Mouse (Mus musculus) hindbrain, embryonic 14.5 days (tissue): ENCODE data around the gene Pex10. TPM values are rescaled to one million over a fixed set of nuclear protein-coding genes. Genes with fewer than 3 reads are reported as not detected.
A peak's percentile ranks its signal among the peaks of the same experiment; 100 is the strongest.

ENCODE experiments used
- ATAC-seq: fragments of 200-750 bp; cut with Nextera tagmentation; 2 replicates; pipeline ENCODE4 v1.8.0; 2017; ENCODE audit warnings: moderate number of reproducible peaks, mild to moderate bottlenecking, moderate TSS enrichment, moderate library complexity; ENCODE audit not compliant: low FRiP score
- DNase-seq: peaks from one replicate; pipeline ENCODE4 v3.0.0-alpha.2; 2015; ENCODE audit warnings: low spot score
- H3K27ac ChIP-seq: fragments of 300-500 bp; sonication (generic); 2 replicates; pipeline ENCODE4 v1.5.1; 2014; ENCODE audit warnings: mild to moderate bottlenecking, moderate library complexity
- H3K27me3 ChIP-seq: fragments of 300-500 bp; sonication (generic); 2 replicates; pipeline ENCODE4 v1.6.1; 2014; ENCODE audit warnings: mild to moderate bottlenecking, low read length, mixed read lengths; ENCODE audit not compliant: control insufficient read depth, insufficient read depth
- H3K36me3 ChIP-seq: fragments of 300-500 bp; sonication (generic); replicated peaks from 2 replicates; pipeline ENCODE4 v1.6.1; 2014; ENCODE audit not compliant: control insufficient read depth, insufficient read depth
- H3K4me1 ChIP-seq: fragments of 300-500 bp; sonication (generic); replicated peaks from 2 replicates; pipeline ENCODE4 v1.6.1; 2014; ENCODE audit warnings: antibody characterized with exemption, low read length, mixed read lengths; ENCODE audit not compliant: control insufficient read depth, insufficient read depth
- H3K4me2 ChIP-seq: fragments of 300-500 bp; sonication (generic); replicated peaks from 2 replicates; pipeline ENCODE4 v1.6.1; 2014; ENCODE audit warnings: mild to moderate bottlenecking, moderate library complexity
- H3K4me3 ChIP-seq: fragments of 300-500 bp; sonication (generic); replicated peaks from 2 replicates; pipeline ENCODE4 v1.5.1; 2014; ENCODE audit warnings: mild to moderate bottlenecking, low read length
- H3K9ac ChIP-seq: fragments of 300-500 bp; sonication (generic); 2 replicates; pipeline ENCODE4 v1.6.1; 2014
- H3K9me3 ChIP-seq: fragments of 300-500 bp; sonication (generic); 2 replicates; pipeline ENCODE4 v1.6.1; 2016; ENCODE audit warnings: low read length; ENCODE audit not compliant: control insufficient read depth
- WGBS: fragments of 180-500 bp; shearing (Covaris S2); extraction: QIAGEN DNeasy Blood & Tissue Kit; methylation state at CpG from one replicate; pipeline ENCODE4 v1.1.7; 2014; 5-methylcytosine and 5-hydroxymethylcytosine counted together
- polyA plus RNA-seq: library from polyadenylated mRNA; unstranded; fragments of >200 nt; fragmentation: Nextera tagmentation; extraction: Ambion mirVana; gene quantifications from 2 replicates; pipeline ENCODE4 v1.2.1, GENCODE M21; 2014

The Pex10 gene
- polyA plus RNA-seq, 1 experiment from 2014 or later, result 5.4 TPM

GRCm38 (mm10) chr4:155085206-155086107 lies 18.6 kb downstream of the Pex10 start:
- Histone ChIP-seq H3K4me1 (peaks cover 21% of the 10 kb centered on the region), H3K4me3 (peak overlapping the region; percentile 80), H3K27ac (peak overlapping the region; percentile 84), H3K4me2 (peak overlapping the region; percentile 96), H3K36me3 (peaks cover 38% of the 10 kb centered on the region), H3K9me3 (no peaks in the 10 kb centered on the region), H3K9ac (peak overlapping the region; percentile 80), H3K27me3 (no peaks in the 10 kb centered on the region)
- DNase-seq (no peak), ATAC-seq (no peak)
- 7% methylated on average over 35 of the region's 35 CpGs for WGBS

DNA sequence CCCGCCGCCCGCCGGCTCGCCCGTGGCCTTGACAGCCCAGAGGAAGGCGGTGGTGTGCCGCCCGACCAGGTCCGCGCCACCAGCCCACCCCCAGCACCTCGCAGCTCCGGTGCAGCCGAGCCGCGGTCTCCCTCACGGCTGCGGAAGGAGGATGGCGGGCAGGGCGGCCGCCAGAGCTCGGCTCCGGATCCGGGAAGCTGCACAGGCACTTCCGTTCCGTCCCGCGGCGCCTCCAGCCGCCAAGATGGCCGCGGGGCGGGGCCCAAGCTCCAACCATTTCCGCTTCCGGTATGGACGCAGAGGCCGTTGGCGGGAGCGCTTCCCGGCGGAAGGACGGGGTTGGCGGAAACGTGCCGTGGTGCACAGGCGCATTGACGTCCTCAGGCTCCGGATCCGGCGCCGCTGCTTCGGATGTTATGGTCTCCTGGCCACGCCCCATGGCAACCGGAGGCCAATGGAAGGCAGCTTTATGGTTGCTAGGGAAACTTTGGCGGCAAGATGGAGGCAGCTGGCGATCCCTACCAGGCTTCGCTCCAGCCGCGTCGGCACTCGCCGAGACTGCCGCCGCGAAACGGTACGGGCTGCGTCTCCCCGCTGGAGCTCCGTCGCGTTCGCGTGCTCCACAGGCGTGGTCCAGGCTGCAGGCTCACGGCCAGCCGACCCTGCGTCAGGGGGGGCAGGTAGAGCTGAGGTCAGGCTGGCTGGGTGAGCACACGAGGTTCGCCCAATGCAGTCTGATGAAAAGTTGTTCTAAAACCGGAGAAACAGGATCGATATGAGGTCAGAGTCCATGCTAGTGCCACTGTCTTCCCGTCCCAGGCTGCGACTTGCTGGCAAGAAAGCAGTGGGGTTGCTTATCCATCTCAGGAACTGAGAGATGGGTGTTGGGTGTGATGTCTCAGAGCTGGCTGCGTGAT lies 19.6 kb downstream of the Pex10 start, which contains the start of the genes Rer1 and Morn1:
TSS of gene Rer1 (minus strand) at position 275 of the 917 bp plus-strand sequence.
TSS of gene Morn1 (plus strand) at position 470 of the 917 bp plus-strand sequence.
- peak within 1 kb of the TSS; percentile 84 for H3K27ac ChIP-seq
- H3K9ac ChIP-seq, result peak within 1 kb of the TSS; percentile 80
- peaks cover 32% of the 10 kb centered on the region for H3K36me3 ChIP-seq
- peaks cover 21% of the 10 kb centered on the region for H3K4me1 ChIP-seq
- ATAC-seq (peak; percentile 96), DNase-seq (peak; percentile 100)
- no peaks in the 10 kb centered on the region for H3K9me3 ChIP-seq
- peak within 1 kb of the TSS; percentile 98 for H3K4me2 ChIP-seq
- no peaks in the 10 kb centered on the region for H3K27me3 ChIP-seq
- H3K4me3 ChIP-seq, result peak within 1 kb of the TSS; percentile 80
- under 1% methylated on average over 82 of the region's 85 CpGs for WGBS

- ATAC-seq, result no peak
- H3K27me3 ChIP-seq, result no peaks in the 10 kb centered on the region
- H3K27ac ChIP-seq, result no peak overlapping the region
- 91% methylated on average over 5 of the region's 5 CpGs for WGBS
- H3K9ac ChIP-seq, result no peak overlapping the region
- H3K9me3 ChIP-seq, result no peaks in the 10 kb centered on the region
- H3K4me2 ChIP-seq, result no peak overlapping the region
- H3K4me1 ChIP-seq, result peaks cover 20% of the 10 kb centered on the region
- no peak for DNase-seq
- H3K4me3 ChIP-seq, result no peak overlapping the region
- peaks cover 11% of the 10 kb centered on the region for H3K36me3 ChIP-seq
Observed at GRCm38 (mm10) chr4:155089241-155089640, 22.4 kb downstream of the Pex10 start.

GRCm38 (mm10) chr4:155090147-155090546 lies 23.3 kb downstream of the Pex10 start:
- Histone ChIP-seq H3K4me3 (no peak overlapping the region), H3K27ac (no peak overlapping the region), H3K4me2 (no peak overlapping the region), H3K9ac (no peak overlapping the region), H3K36me3 (peaks cover 11% of the 10 kb centered on the region), H3K27me3 (no peaks in the 10 kb centered on the region), H3K9me3 (no peaks in the 10 kb centered on the region), H3K4me1 (peaks cover 11% of the 10 kb centered on the region)
- WGBS, result 98% methylated on average over 4 of the region's 4 CpGs
- no peak for DNase-seq
- no peak for ATAC-seq

DNA sequence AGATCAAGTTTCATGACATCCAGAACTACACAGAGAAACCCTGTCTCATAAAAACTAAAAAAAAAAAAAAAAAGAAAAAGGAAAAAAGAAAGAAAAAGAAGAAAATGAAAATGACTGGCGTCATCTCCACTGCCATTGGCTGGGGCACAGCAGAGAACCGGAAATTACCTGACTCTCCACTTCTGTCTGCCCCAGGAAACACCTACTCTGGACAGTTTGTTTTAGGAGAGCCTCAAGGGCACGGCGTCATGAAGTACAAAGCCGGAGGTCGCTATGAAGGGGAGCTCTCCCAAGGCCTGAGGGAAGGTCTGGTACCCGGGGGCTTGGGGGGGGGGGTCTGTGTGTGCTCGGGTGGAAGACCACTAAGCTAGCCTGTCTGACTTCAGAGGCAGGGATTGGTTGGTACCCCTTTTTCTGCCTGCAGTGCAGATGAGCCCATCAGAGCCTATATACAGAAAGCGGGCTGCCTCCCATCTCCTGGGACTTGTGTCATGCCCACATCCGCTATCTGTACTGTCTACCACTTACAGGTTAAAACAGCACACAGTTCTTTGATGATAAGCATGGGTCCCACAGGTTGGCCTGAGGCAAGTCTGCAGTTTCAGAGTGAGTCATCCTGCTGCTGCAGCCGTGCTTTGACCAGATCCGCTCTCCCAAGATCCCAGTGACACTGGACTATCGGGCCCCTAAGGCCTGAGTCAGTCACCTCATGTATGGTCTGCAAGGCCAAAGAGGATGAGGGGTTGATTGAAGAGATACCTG lies 24.1 kb downstream of the Pex10 start:
- Histone ChIP-seq H3K27me3 (no peaks in the 10 kb centered on the region), H3K9me3 (no peaks in the 10 kb centered on the region), H3K4me3 (no peak overlapping the region), H3K36me3 (peaks cover 11% of the 10 kb centered on the region), H3K9ac (no peak overlapping the region), H3K4me2 (no peak overlapping the region), H3K27ac (no peak overlapping the region), H3K4me1 (peaks cover 7% of the 10 kb centered on the region)
- 95% methylated on average over 13 of the region's 13 CpGs for WGBS
- DNase-seq (no peak), ATAC-seq (no peak)

GRCm38 (mm10) chr4:155092718-155093430 lies 26.1 kb downstream of the Pex10 start:
- ATAC-seq (no peak), DNase-seq (no peak)
- no peaks in the 10 kb centered on the region; the same call in 1 of the 2 replicates for H3K4me1 ChIP-seq
- H3K4me2 ChIP-seq, result no peak overlapping the region
- no peaks in the 10 kb centered on the region for H3K9me3 ChIP-seq
- no peak overlapping the region for H3K4me3 ChIP-seq
- H3K27ac ChIP-seq, result no peak overlapping the region
- H3K36me3 ChIP-seq, result peaks cover 11% of the 10 kb centered on the region
- H3K9ac ChIP-seq, result no peak overlapping the region
- no peaks in the 10 kb centered on the region for H3K27me3 ChIP-seq
- WGBS, result 95% methylated on average over 19 of the region's 19 CpGs

- 85% methylated on average over 7 of the region's 7 CpGs for WGBS
- no peak overlapping the region for H3K4me3 ChIP-seq
- no peak overlapping the region for H3K27ac ChIP-seq
- DNase-seq (no peak), ATAC-seq (no peak)
- peaks cover 11% of the 10 kb centered on the region for H3K36me3 ChIP-seq
- H3K9me3 ChIP-seq, result no peaks in the 10 kb centered on the region
- no peaks in the 10 kb centered on the region; the same call in 1 of the 2 replicates for H3K4me1 ChIP-seq
- H3K27me3 ChIP-seq, result no peaks in the 10 kb centered on the region
- no peak overlapping the region for H3K9ac ChIP-seq
- H3K4me2 ChIP-seq, result no peak overlapping the region
Observed at GRCm38 (mm10) chr4:155093431-155094149, 26.8 kb downstream of the Pex10 start.

DNA sequence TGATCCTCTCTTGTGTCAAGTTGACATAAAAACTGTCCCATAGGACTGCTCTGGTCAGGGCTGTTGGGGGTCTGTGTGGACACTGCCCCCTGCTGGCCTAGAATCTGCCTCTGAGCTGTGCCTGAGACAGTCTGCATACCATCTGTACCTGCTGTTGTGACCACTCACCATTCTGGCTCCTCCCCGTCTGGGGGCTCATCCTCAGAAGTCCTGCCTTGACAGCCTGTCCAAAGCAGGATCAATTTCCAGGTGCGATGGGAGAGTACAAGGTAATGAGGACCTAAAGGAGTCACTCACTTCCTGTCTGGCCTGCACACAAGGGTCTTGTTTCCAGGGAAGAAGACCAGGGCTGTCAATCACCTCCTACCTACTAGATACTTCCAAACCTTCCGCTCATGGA lies 27.7 kb downstream of the Pex10 start:
- 69% methylated on average over 3 of the region's 3 CpGs for WGBS
- no peak overlapping the region for H3K4me2 ChIP-seq
- DNase-seq (no peak), ATAC-seq (no peak; the same call in 1 of the 2 replicates)
- H3K4me1 ChIP-seq, result no peaks in the 10 kb centered on the region; the same call in 1 of the 2 replicates
- H3K36me3 ChIP-seq, result peaks cover 8% of the 10 kb centered on the region; the same call in 1 of the 2 replicates
- H3K27me3 ChIP-seq, result no peaks in the 10 kb centered on the region
- H3K9me3 ChIP-seq, result no peaks in the 10 kb centered on the region
- no peak overlapping the region for H3K27ac ChIP-seq
- no peak overlapping the region for H3K9ac ChIP-seq
- no peak overlapping the region for H3K4me3 ChIP-seq
